Mouse (Mus musculus): ENCODE measurements around the gene Gabrr3. TPM values are rescaled to one million over a fixed set of nuclear protein-coding genes. Genes with fewer than 3 reads are reported as not detected.

Gabrr3 gene
- total and polyA plus RNA-seq, 3 experiments, result 0.05 TPM; not detected in 2

DNA sequence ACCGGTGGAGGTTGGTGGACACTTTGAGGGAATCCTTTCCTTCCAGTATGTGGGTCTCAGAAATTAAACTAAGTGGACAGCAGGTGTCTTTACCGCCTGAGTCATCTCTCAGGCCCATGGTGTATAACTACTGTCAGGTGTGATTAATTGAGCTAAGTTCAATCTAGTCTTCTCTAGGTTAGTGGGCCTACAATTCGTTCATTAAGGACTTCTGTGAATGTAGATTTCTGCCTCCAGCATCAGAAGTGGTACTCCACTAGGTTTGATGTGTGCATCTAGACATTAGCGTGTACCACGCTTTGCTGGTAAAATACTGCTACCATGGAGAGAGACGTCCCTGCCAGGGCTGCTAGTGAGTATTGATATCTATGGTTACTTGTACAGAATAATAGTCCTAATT, 65.4 kb downstream of the Gabrr3 start:
- ATAC-seq (ENCODE audit: extremely low read depth, insufficient number of reproducible peaks, low FRiP score, poor library complexity, severe bottlenecking) (no peak), DNase-seq (ENCODE audit: low spot score) (peak; percentile 2)
- Histone ChIP-seq H3K4me3 (ENCODE audit: low read depth, low read length) (peak overlapping the region; percentile 91), H3K27me3 (ENCODE audit: insufficient read depth, low read length) (no peaks in the 10 kb centered on the region), H3K36me3 (replicated peaks) (peaks cover 35% of the 10 kb centered on the region), H3K9me3 (replicated peaks) (no peaks in the 10 kb centered on the region), H3K4me1 (ENCODE audit: insufficient read depth, low read depth, low read length) (peaks cover 35% of the 10 kb centered on the region)
- TF ChIP-seq GATA2 (IDR thresholded peaks at IDR 0.05; ENCODE audit: borderline replicate concordance, low read depth, low read length), result no peak
- TF ChIP-seq TAL1 (conservative IDR thresholded peaks at IDR 0.05; ENCODE audit: low read depth, low read length), result no peak
- no peak for TF ChIP-seq POLR2AphosphoS5 (IDR thresholded peaks at IDR 0.05; ENCODE audit: insufficient replicate concordance, low read depth, low read length)
- no peak for TF ChIP-seq CTCF (IDR thresholded peaks at IDR 0.05; ENCODE audit: low read depth, low read length)
- TF ChIP-seq GATA1 (IDR thresholded peaks at IDR 0.05; ENCODE audit: borderline replicate concordance, low read length), result no peak

- Histone ChIP-seq H3K36me3 (replicated peaks) (peaks cover 57% of the 10 kb centered on the region), H3K27me3 (ENCODE audit: insufficient read depth, low read length) (no peaks in the 10 kb centered on the region), H3K9me3 (replicated peaks) (no peaks in the 10 kb centered on the region), H3K4me1 (ENCODE audit: insufficient read depth, low read depth, low read length) (peaks cover 37% of the 10 kb centered on the region), H3K4me3 (ENCODE audit: low read depth, low read length) (no peak overlapping the region)
- TF ChIP-seq CTCF (IDR thresholded peaks at IDR 0.05; ENCODE audit: low read depth, low read length) (peak; percentile 63), GATA2 (IDR thresholded peaks at IDR 0.05; ENCODE audit: borderline replicate concordance, low read depth, low read length) (no peak)
- ATAC-seq (ENCODE audit: extremely low read depth, insufficient number of reproducible peaks, low FRiP score, poor library complexity, severe bottlenecking), result 0 out of 2 replicates have a peak, but pooled peaks have one; percentile 2
- peak; percentile 25 for DNase-seq (ENCODE audit: low spot score)
These were observed 67.7 kb downstream of the Gabrr3 start for GRCm38 (mm10) chr16:59474788-59475187.

- peaks cover 89% of the 10 kb centered on the region for H3K36me3 ChIP-seq (replicated peaks)
- H3K4me3 ChIP-seq (ENCODE audit: low read depth, low read length), result no peak overlapping the region
- H3K27me3 ChIP-seq (ENCODE audit: insufficient read depth, low read length), result no peaks in the 10 kb centered on the region
- TF ChIP-seq TAL1 (conservative IDR thresholded peaks at IDR 0.05; ENCODE audit: low read depth, low read length) (no peak), CTCF (IDR thresholded peaks at IDR 0.05; ENCODE audit: low read depth, low read length) (no peak), GATA1 (IDR thresholded peaks at IDR 0.05; ENCODE audit: borderline replicate concordance, low read length) (no peak), GATA2 (IDR thresholded peaks at IDR 0.05; ENCODE audit: borderline replicate concordance, low read depth, low read length) (no peak), POLR2AphosphoS5 (IDR thresholded peaks at IDR 0.05; ENCODE audit: insufficient replicate concordance, low read depth, low read length) (no peak)
- peaks cover 22% of the 10 kb centered on the region for H3K4me1 ChIP-seq (ENCODE audit: insufficient read depth, low read depth, low read length)
- ATAC-seq (ENCODE audit: extremely low read depth, insufficient number of reproducible peaks, low FRiP score, poor library complexity, severe bottlenecking) (peak; percentile 62), DNase-seq (ENCODE audit: low spot score) (no peak)
- H3K9me3 ChIP-seq (replicated peaks), result no peaks in the 10 kb centered on the region
These were observed 70.8 kb downstream of the Gabrr3 start for GRCm38 (mm10) chr16:59477955-59478354.

GRCm38 (mm10) chr16:59487239-59487638, 80.1 kb downstream of the Gabrr3 start:
- TF ChIP-seq GATA1 (IDR thresholded peaks at IDR 0.05; ENCODE audit: borderline replicate concordance, low read length) (no peak), TAL1 (conservative IDR thresholded peaks at IDR 0.05; ENCODE audit: low read depth, low read length) (no peak), CTCF (IDR thresholded peaks at IDR 0.05; ENCODE audit: low read depth, low read length) (no peak), POLR2AphosphoS5 (IDR thresholded peaks at IDR 0.05; ENCODE audit: insufficient replicate concordance, low read depth, low read length) (no peak), GATA2 (IDR thresholded peaks at IDR 0.05; ENCODE audit: borderline replicate concordance, low read depth, low read length) (no peak)
- no peak for DNase-seq (ENCODE audit: low spot score)
- Histone ChIP-seq H3K4me3 (ENCODE audit: low read depth, low read length) (no peak overlapping the region), H3K27me3 (ENCODE audit: insufficient read depth, low read length) (no peaks in the 10 kb centered on the region), H3K4me1 (ENCODE audit: insufficient read depth, low read depth, low read length) (no peaks in the 10 kb centered on the region), H3K36me3 (replicated peaks) (peaks cover 97% of the 10 kb centered on the region), H3K9me3 (replicated peaks) (no peaks in the 10 kb centered on the region)
- ATAC-seq (ENCODE audit: extremely low read depth, insufficient number of reproducible peaks, low FRiP score, poor library complexity, severe bottlenecking), result no peak

DNA sequence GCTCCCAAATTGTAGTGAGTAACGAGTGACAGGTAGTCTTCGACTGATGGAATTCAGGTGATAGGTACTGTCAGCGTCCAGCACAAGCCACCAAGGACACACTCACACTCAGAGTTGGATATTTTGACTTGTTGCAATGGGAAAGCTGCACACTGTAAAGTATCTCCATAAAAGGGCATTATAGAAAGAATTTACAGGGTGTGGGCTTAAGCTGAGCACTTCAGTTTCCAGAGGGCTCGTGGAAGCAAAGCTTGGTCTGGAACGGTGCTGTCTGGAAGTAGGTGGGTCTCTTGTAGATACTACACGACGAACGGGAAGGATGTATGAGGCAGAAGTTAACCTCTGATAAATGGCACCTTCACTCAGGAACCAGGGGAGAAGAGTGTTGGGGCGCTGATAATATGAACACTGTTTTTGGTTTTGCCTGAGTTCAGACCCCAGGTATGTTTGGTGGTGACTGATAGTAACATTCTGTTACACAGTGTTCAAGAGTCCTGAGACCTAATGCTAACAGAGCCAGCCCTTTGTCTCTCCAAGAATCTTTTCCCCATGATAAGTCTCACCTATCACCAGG, 80.9 kb downstream of the Gabrr3 start:
- DNase-seq (ENCODE audit: low spot score), result no peak
- no peaks in the 10 kb centered on the region for H3K9me3 ChIP-seq (replicated peaks)
- H3K36me3 ChIP-seq (replicated peaks), result peaks cover 97% of the 10 kb centered on the region
- no peaks in the 10 kb centered on the region for H3K27me3 ChIP-seq (ENCODE audit: insufficient read depth, low read length)
- no peaks in the 10 kb centered on the region for H3K4me1 ChIP-seq (ENCODE audit: insufficient read depth, low read depth, low read length)
- no peak for ATAC-seq (ENCODE audit: extremely low read depth, insufficient number of reproducible peaks, low FRiP score, poor library complexity, severe bottlenecking)
- no peak overlapping the region for H3K4me3 ChIP-seq (ENCODE audit: low read depth, low read length)
- TF ChIP-seq GATA1 (IDR thresholded peaks at IDR 0.05; ENCODE audit: borderline replicate concordance, low read length) (no peak), GATA2 (IDR thresholded peaks at IDR 0.05; ENCODE audit: borderline replicate concordance, low read depth, low read length) (no peak), TAL1 (conservative IDR thresholded peaks at IDR 0.05; ENCODE audit: low read depth, low read length) (no peak), POLR2AphosphoS5 (IDR thresholded peaks at IDR 0.05; ENCODE audit: insufficient replicate concordance, low read depth, low read length) (no peak), CTCF (IDR thresholded peaks at IDR 0.05; ENCODE audit: low read depth, low read length) (no peak)

DNA sequence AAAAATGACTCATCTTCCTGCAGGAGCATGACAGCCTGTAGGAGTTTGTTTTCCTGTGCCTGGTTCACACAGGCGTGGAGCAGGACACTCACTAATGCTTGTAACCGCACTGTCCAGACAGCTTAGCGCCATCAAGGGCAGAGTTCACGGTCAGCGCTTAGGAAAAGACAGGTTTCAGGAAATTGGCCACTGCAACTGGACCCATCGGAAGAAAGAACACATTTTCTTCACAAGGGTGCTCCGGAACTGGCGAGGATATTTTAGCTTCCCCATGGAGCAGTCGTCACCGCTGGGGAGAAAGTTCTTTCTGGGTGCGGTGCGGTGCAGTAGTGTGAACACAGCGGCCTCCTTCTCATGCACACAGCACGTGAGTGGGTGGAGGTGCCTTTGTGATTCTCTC, 86.1 kb downstream of the Gabrr3 start:
- DNase-seq (ENCODE audit: low spot score) (no peak), ATAC-seq (ENCODE audit: extremely low read depth, insufficient number of reproducible peaks, low FRiP score, poor library complexity, severe bottlenecking) (no peak)
- no peaks in the 10 kb centered on the region for H3K4me1 ChIP-seq (ENCODE audit: insufficient read depth, low read depth, low read length)
- TF ChIP-seq CTCF (IDR thresholded peaks at IDR 0.05; ENCODE audit: low read depth, low read length) (no peak), TAL1 (conservative IDR thresholded peaks at IDR 0.05; ENCODE audit: low read depth, low read length) (no peak), GATA2 (IDR thresholded peaks at IDR 0.05; ENCODE audit: borderline replicate concordance, low read depth, low read length) (no peak), POLR2AphosphoS5 (IDR thresholded peaks at IDR 0.05; ENCODE audit: insufficient replicate concordance, low read depth, low read length) (no peak), GATA1 (IDR thresholded peaks at IDR 0.05; ENCODE audit: borderline replicate concordance, low read length) (no peak)
- H3K27me3 ChIP-seq (ENCODE audit: insufficient read depth, low read length), result no peaks in the 10 kb centered on the region
- H3K4me3 ChIP-seq (ENCODE audit: low read depth, low read length), result no peak overlapping the region
- H3K9me3 ChIP-seq (replicated peaks), result no peaks in the 10 kb centered on the region
- peaks cover 79% of the 10 kb centered on the region for H3K36me3 ChIP-seq (replicated peaks)

Data from G1E (cell line).